Mouse (Mus musculus) heart, postnatal 0 days (tissue): Measurements from ENCODE around the gene Gpr68.

Experiments
- CTCF ChIP-seq: IDR thresholded peaks from 2 replicates; pipeline ENCODE4 v1.5.1; 2016; ENCODE audit warnings: antibody characterized with exemption, control low read depth, low read depth
- EP300 ChIP-seq: IDR thresholded peaks from 2 replicates; pipeline ENCODE4 v1.6.1; 2016; ENCODE audit warnings: antibody characterized with exemption, low read depth

GRCm38 (mm10) chr12:100873612-100874011 is 34.4 kb downstream of the Gpr68 start:
- no peak for TF ChIP-seq CTCF
- TF ChIP-seq EP300 = no peak
